Mouse (Mus musculus) heart, postnatal 0 days (tissue): ENCODE results near the gene Map3k5.

Experiments used
- CTCF ChIP-seq: IDR thresholded peaks from 2 replicates; pipeline ENCODE4 v1.5.1; 2016; ENCODE audit warnings: antibody characterized with exemption, control low read depth, low read depth
- EP300 ChIP-seq: IDR thresholded peaks from 2 replicates; pipeline ENCODE4 v1.6.1; 2016; ENCODE audit warnings: antibody characterized with exemption, low read depth

DNA sequence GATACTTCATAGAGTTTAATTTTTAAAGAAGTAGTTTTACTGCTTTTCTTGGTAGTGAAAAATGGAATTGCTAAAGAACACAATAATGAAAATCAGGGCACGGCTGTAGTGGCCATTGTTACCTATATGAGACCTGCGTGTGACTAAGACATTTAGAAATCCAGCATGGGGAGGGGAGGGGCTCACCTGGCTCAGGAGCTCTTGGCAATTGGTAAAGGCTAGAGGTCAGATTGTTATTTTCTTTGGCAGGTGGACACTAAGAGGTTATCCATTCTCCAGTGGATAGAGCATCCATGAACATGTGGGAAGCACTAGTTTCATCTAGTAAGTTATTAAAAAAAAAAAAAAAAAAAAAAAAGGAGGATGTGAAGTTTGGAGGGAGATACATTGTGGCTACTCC is 10.0 kb upstream of the Map3k5 start:
- TF ChIP-seq CTCF (no peak), EP300 (no peak)
